Mouse (Mus musculus): ENCODE results near the gene Rnf38.

Gene Rnf38

GRCm38 (mm10) chr4:44225128-44225527, 8.5 kb downstream of the Rnf38 start:
- DNase-seq (ENCODE audit: inconsistent age in 2 of 2, low spot score in 1 of 2), result no peak

GRCm38 (mm10) chr4:44224141-44224540, 9.4 kb downstream of the Rnf38 start:
- no peak for DNase-seq (ENCODE audit: inconsistent age in 2 of 2, low spot score in 1 of 2)

GRCm38 (mm10) chr4:44223444-44223843, 10.1 kb downstream of the Rnf38 start:
- DNase-seq (ENCODE audit: inconsistent age in 2 of 2, low spot score in 1 of 2), result no peak

GRCm38 (mm10) chr4:44216797-44217442, 16.7 kb downstream of the Rnf38 start:
- DNase-seq (ENCODE audit: inconsistent age in 2 of 2, low spot score in 1 of 2), result no peak

- peak in 1 of 2 experiments; percentile 56 for DNase-seq (ENCODE audit: inconsistent age in 2 of 2, low spot score in 1 of 2)
Observed at GRCm38 (mm10) chr4:44199968-44200367, 33.6 kb downstream of the Rnf38 start.

- DNase-seq (ENCODE audit: inconsistent age in 2 of 2, low spot score in 1 of 2), result no peak
Observed at GRCm38 (mm10) chr4:44187431-44187830, 46.2 kb downstream of the Rnf38 start.

GRCm38 (mm10) chr4:44183862-44184261, 49.7 kb downstream of the Rnf38 start:
- no peak for DNase-seq (ENCODE audit: inconsistent age in 2 of 2, low spot score in 1 of 2)

- DNase-seq (ENCODE audit: inconsistent age in 2 of 2, low spot score in 1 of 2), result peak in 1 of 2 experiments; percentile 65
Observed at GRCm38 (mm10) chr4:44179748-44180147, 53.8 kb downstream of the Rnf38 start.

- peak; percentile 45 to 85 for DNase-seq (ENCODE audit: inconsistent age in 2 of 2, low spot score in 1 of 2)
Observed at GRCm38 (mm10) chr4:44173177-44173576, 60.4 kb downstream of the Rnf38 start.

- DNase-seq (ENCODE audit: inconsistent age in 2 of 2, low spot score in 1 of 2), result no peak
Observed at GRCm38 (mm10) chr4:44172676-44173075, 60.9 kb downstream of the Rnf38 start.

GRCm38 (mm10) chr4:44169884-44170283, 63.7 kb downstream of the Rnf38 start:
- peak in 1 of 2 experiments; percentile 24 for DNase-seq (ENCODE audit: inconsistent age in 2 of 2, low spot score in 1 of 2)

GRCm38 (mm10) chr4:44168816-44169215, 64.8 kb downstream of the Rnf38 start:
- peak in 1 of 2 experiments; percentile 46 for DNase-seq (ENCODE audit: inconsistent age in 2 of 2, low spot score in 1 of 2)

- DNase-seq (ENCODE audit: inconsistent age in 2 of 2, low spot score in 1 of 2), result peak; percentile 98
Observed at GRCm38 (mm10) chr4:44168231-44168647, 65.3 kb downstream of the Rnf38 start.

GRCm38 (mm10) chr4:44167397-44168121, 66.0 kb downstream of the Rnf38 start:
- peak; percentile 89 to 93 for DNase-seq (ENCODE audit: inconsistent age in 2 of 2, low spot score in 1 of 2)

- DNase-seq (ENCODE audit: inconsistent age in 2 of 2, low spot score in 1 of 2), result peak in 1 of 2 experiments; percentile 31
Observed at GRCm38 (mm10) chr4:44166702-44167396, 66.7 kb downstream of the Rnf38 start.

- no peak for DNase-seq (ENCODE audit: inconsistent age in 2 of 2, low spot score in 1 of 2)
Observed at GRCm38 (mm10) chr4:44164621-44165020, 69.0 kb downstream of the Rnf38 start.

- no peak for DNase-seq (ENCODE audit: inconsistent age in 2 of 2, low spot score in 1 of 2)
Observed at GRCm38 (mm10) chr4:44163034-44163433, 70.6 kb downstream of the Rnf38 start.

- no peak for DNase-seq (ENCODE audit: inconsistent age in 2 of 2, low spot score in 1 of 2)
Observed at GRCm38 (mm10) chr4:44160990-44161689, 72.4 kb downstream of the Rnf38 start.

GRCm38 (mm10) chr4:44159839-44160238, 73.8 kb downstream of the Rnf38 start:
- no peak for DNase-seq (ENCODE audit: inconsistent age in 2 of 2, low spot score in 1 of 2)

GRCm38 (mm10) chr4:44156481-44156880, 77.1 kb downstream of the Rnf38 start:
- DNase-seq (ENCODE audit: inconsistent age in 2 of 2, low spot score in 1 of 2), result no peak

GRCm38 (mm10) chr4:44154884-44155283, 78.7 kb downstream of the Rnf38 start:
- no peak for DNase-seq (ENCODE audit: inconsistent age in 2 of 2, low spot score in 1 of 2)
